15 mouse cellular contexts compared by ENCODE assay signal in the genomic region with DNA sequence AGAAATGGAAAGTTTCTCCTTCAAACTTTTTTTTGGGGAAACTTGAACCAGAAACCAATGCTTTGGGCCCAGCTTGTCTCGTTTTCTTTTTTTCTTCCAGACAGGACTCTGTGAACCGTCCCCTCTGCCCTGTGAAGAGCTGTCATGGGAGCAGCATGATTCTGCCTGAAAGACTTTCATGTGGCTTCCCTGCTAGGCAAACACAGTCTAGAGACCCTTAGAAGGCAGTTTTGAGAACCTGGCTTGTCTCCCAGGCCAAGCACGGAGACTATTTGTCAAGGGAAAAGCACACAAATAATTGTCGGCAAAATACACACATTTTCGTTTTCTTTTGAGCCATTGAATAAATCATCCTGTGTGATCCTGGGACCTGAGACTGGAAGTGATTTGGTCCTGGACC.
"Had no signal": no experiment of that assay in that cellular context is flagged by ENCODE, and none has a peak within 500 bp of the region (broad histone marks: within the 10 kb centered on the region; RNA-seq: fewer than 3 reads in every experiment).

No protein-coding gene starts in this region.

- H3K9me3 ChIP-seq: limb, embryonic 12.5 days; midbrain, embryonic 10.5 days; neural tube, embryonic 13.5 days had no signal

- ATAC-seq: intestine, embryonic 16.5 days had no signal

- DNase-seq: kidney, adult 8-10 months; kidney, postnatal 36 days; liver; lung, adult 18-20 months; lung, postnatal 4 days; midbrain, embryonic 14.5 days; right cerebral cortex, adult 18-20 months; thymus, adult 18-20 months; thymus, postnatal 25 days had no signal

- H3K36me3 ChIP-seq: limb, embryonic 12.5 days; midbrain, embryonic 10.5 days; neural tube, embryonic 13.5 days had no signal

- H3K4me2 ChIP-seq: limb, embryonic 12.5 days; neural tube, embryonic 13.5 days had no signal

- H3K4me3 ChIP-seq: layer of hippocampus, adult 2 months; limb, embryonic 12.5 days; midbrain, embryonic 10.5 days; neural tube, embryonic 13.5 days had no signal

- H3K9ac ChIP-seq: limb, embryonic 12.5 days; liver, embryonic 14.5 days; neural tube, embryonic 13.5 days had no signal

- H3K27ac ChIP-seq: limb, embryonic 12.5 days; liver, embryonic 14.5 days; midbrain, embryonic 10.5 days; neural tube, embryonic 13.5 days had no signal

- H3K27me3 ChIP-seq: limb, embryonic 12.5 days had no signal
